Mouse (Mus musculus): ENCODE data around the gene Frmd8. TPM values are rescaled to one million over a fixed set of nuclear protein-coding genes. Genes with fewer than 3 reads are reported as not detected.

Frmd8 gene
- polyA plus RNA-seq, 1 experiment = 18.1 TPM

DNA sequence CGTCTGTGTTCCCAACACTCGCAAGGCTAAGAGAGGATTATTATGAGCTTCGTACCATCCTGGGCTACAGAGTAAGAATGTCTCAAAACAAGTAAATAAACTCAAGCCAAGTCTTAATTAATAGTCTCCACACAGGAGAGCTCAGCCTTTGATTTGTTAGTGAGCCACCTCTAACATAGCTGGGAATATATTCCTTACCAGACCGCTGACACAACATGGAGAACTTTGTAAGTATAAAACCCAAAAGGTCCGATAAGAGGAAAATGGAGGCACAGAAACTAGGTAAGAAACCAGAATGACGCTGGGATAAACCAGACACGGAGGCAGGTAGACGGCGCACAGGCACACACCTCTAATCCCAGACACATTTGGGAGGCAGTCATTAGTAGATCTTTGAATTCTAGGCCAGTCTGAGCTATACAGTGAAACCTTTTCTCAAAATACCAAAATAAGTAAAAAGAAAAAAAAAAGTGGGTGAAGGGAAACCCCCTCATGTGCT is 34.1 kb downstream of the Frmd8 start:
- Histone ChIP-seq H3K4me1 (ENCODE audit: control insufficient read depth, insufficient read depth, low read length) (peaks cover 2% of the 10 kb centered on the region; the same call in 1 of the 2 replicates), H3K27ac (ENCODE audit: control insufficient read depth, insufficient read depth, low read depth, low read length, poor library complexity) (no peak overlapping the region), H3K4me3 (replicated peaks; ENCODE audit: control insufficient read depth, low read depth, low read length) (no peak overlapping the region)
- TF ChIP-seq CTCF (IDR thresholded peaks at IDR 0.05; ENCODE audit: control insufficient read depth, insufficient read depth, low read length) (no peak), POLR2A (IDR thresholded peaks at IDR 0.05; ENCODE audit: borderline replicate concordance, control insufficient read depth, low read depth, low read length) (no peak)
- WGBS = 86% methylated on average over 9 of the region's 9 CpGs

- TF ChIP-seq CTCF (IDR thresholded peaks at IDR 0.05; ENCODE audit: control insufficient read depth, insufficient read depth, low read length) (no peak), POLR2A (IDR thresholded peaks at IDR 0.05; ENCODE audit: borderline replicate concordance, control insufficient read depth, low read depth, low read length) (no peak)
- WGBS = 79% methylated on average over 18 of the region's 18 CpGs
- Histone ChIP-seq H3K4me3 (replicated peaks; ENCODE audit: control insufficient read depth, low read depth, low read length) (no peak overlapping the region), H3K27ac (ENCODE audit: control insufficient read depth, insufficient read depth, low read depth, low read length, poor library complexity) (no peak overlapping the region), H3K4me1 (ENCODE audit: control insufficient read depth, insufficient read depth, low read length) (peaks cover 2% of the 10 kb centered on the region; the same call in 1 of the 2 replicates)
These were observed 34.8 kb downstream of the Frmd8 start for GRCm38 (mm10) chr19:5840086-5840889.

DNA sequence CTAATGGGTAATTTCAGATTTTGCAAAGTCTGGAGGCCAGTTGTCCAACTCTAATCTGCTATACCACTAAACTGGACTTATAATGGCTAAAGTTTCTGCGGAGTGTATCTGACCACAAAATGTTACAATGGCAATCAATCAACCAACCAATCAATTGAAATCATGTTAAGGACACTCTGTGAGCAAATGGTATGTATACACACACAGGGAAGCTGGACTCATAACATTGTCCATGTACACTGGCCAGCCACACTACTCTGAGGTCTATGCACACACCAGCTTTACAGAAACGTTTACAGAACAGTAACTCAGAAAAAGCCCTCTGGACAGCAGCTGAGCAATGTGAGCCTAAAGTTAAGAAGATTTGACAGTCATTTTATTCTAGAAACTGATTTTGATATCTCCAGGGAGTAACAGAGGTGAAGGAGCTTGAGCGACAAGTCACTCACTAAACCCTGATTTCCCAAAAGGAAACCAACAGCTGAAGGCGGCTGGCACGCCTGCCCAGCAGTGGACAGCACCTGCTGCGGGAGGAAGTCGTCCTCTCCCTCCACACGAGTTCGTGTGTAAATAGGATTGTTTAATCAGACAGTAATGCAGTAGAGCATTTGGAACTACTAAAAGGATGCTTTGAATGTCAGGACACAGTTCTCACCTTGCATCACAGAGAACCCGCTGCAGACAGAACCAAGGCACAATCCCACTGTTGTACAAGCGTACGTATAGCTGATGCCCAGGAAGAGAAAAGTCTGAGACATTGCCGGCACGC is 35.6 kb downstream of the Frmd8 start:
- Histone ChIP-seq H3K4me3 (replicated peaks; ENCODE audit: control insufficient read depth, low read depth, low read length) (no peak overlapping the region), H3K4me1 (ENCODE audit: control insufficient read depth, insufficient read depth, low read length) (peaks cover 2% of the 10 kb centered on the region; the same call in 1 of the 2 replicates), H3K27ac (ENCODE audit: control insufficient read depth, insufficient read depth, low read depth, low read length, poor library complexity) (no peak overlapping the region)
- WGBS = 47% methylated on average over 14 of the region's 14 CpGs
- no peak for TF ChIP-seq POLR2A (IDR thresholded peaks at IDR 0.05; ENCODE audit: borderline replicate concordance, control insufficient read depth, low read depth, low read length)
- TF ChIP-seq CTCF (IDR thresholded peaks at IDR 0.05; ENCODE audit: control insufficient read depth, insufficient read depth, low read length) = no peak

- WGBS = 87% methylated on average over 4 of the region's 4 CpGs
- H3K27ac ChIP-seq (ENCODE audit: control insufficient read depth, insufficient read depth, low read depth, low read length, poor library complexity) = no peak overlapping the region
- no peak overlapping the region for H3K4me3 ChIP-seq (replicated peaks; ENCODE audit: control insufficient read depth, low read depth, low read length)
- no peak for TF ChIP-seq CTCF (IDR thresholded peaks at IDR 0.05; ENCODE audit: control insufficient read depth, insufficient read depth, low read length)
- no peak for TF ChIP-seq POLR2A (IDR thresholded peaks at IDR 0.05; ENCODE audit: borderline replicate concordance, control insufficient read depth, low read depth, low read length)
- peaks cover 2% of the 10 kb centered on the region; the same call in 1 of the 2 replicates for H3K4me1 ChIP-seq (ENCODE audit: control insufficient read depth, insufficient read depth, low read length)
These were observed 36.2 kb downstream of the Frmd8 start for GRCm38 (mm10) chr19:5838892-5839165.

DNA sequence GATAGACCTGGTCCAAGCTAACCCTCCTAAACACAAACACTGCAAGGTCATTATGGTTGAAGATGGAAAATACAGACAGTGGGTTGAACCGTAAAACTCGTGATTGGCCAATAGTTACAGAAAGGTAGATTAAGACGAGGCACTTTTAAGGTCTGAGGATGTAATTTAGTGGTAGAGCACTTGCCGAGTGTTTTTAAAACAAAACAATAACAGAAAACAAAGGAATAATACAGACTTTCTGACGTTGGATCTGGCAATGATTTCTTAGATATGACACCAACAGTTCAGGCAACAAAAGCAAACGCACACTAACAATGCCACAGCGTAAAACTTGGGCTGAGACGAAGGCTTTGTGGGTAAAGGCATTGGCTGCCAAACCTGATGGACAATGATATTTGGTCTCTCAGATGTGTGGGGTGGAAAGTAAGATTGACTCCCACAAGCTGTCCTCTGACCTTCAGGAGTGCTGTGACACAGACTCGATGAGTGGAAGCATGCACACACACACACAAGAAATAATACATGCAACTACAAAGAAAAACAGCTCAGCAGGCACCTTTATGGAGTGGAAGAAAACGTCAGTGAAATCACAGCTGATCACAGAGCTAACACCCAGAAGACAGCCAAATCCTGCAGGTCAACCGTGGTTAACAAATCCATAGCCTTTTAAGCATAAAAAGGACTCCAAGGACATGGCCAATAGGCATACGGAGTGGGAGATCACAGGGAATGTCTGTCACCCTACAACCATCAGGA is 36.8 kb downstream of the Frmd8 start:
- TF ChIP-seq POLR2A (IDR thresholded peaks at IDR 0.05; ENCODE audit: borderline replicate concordance, control insufficient read depth, low read depth, low read length) (no peak), CTCF (IDR thresholded peaks at IDR 0.05; ENCODE audit: control insufficient read depth, insufficient read depth, low read length) (no peak)
- no peak overlapping the region for H3K27ac ChIP-seq (ENCODE audit: control insufficient read depth, insufficient read depth, low read depth, low read length, poor library complexity)
- 76% methylated on average over 12 of the region's 12 CpGs for WGBS
- H3K4me1 ChIP-seq (ENCODE audit: control insufficient read depth, insufficient read depth, low read length) = peaks cover 2% of the 10 kb centered on the region; the same call in 1 of the 2 replicates
- H3K4me3 ChIP-seq (replicated peaks; ENCODE audit: control insufficient read depth, low read depth, low read length) = no peak overlapping the region

GRCm38 (mm10) chr19:5837606-5838005 is 37.5 kb downstream of the Frmd8 start:
- no peak overlapping the region for H3K27ac ChIP-seq (ENCODE audit: control insufficient read depth, insufficient read depth, low read depth, low read length, poor library complexity)
- peaks cover 2% of the 10 kb centered on the region; the same call in 1 of the 2 replicates for H3K4me1 ChIP-seq (ENCODE audit: control insufficient read depth, insufficient read depth, low read length)
- H3K4me3 ChIP-seq (replicated peaks; ENCODE audit: control insufficient read depth, low read depth, low read length) = no peak overlapping the region
- 60% methylated on average over 8 of the region's 8 CpGs for WGBS
- TF ChIP-seq CTCF (IDR thresholded peaks at IDR 0.05; ENCODE audit: control insufficient read depth, insufficient read depth, low read length) = no peak

GRCm38 (mm10) chr19:5836941-5837572 is 38.0 kb downstream of the Frmd8 start:
- Histone ChIP-seq H3K4me3 (replicated peaks; ENCODE audit: control insufficient read depth, low read depth, low read length) (no peak overlapping the region), H3K4me1 (ENCODE audit: control insufficient read depth, insufficient read depth, low read length) (peaks cover 1% of the 10 kb centered on the region; the same call in 1 of the 2 replicates), H3K27ac (ENCODE audit: control insufficient read depth, insufficient read depth, low read depth, low read length, poor library complexity) (no peak overlapping the region)
- no peak for TF ChIP-seq POLR2A (IDR thresholded peaks at IDR 0.05; ENCODE audit: borderline replicate concordance, control insufficient read depth, low read depth, low read length)
- no peak for TF ChIP-seq CTCF (IDR thresholded peaks at IDR 0.05; ENCODE audit: control insufficient read depth, insufficient read depth, low read length)
- WGBS = 81% methylated on average over 10 of the region's 10 CpGs
